Mouse (Mus musculus) stomach, embryonic 14.5 days (tissue): ENCODE measurements at regions not wholly inside any gene's neighbourhood (a gene's known extent, or its start where the extent isn't known, plus 50 kb on each side); places are given as distances from the start of the nearest gene placed in this dataset.
"Not testable (repeated sequence)": the region's sequence is repeated elsewhere in the genome, so short reads cannot be mapped to it uniquely, and the experiment has no call there.

Source experiments
- ATAC-seq: fragments of 200-750 bp; cut with Nextera tagmentation; 2 replicates; pipeline ENCODE4 v1.8.0; 2017; ENCODE audit warnings: low read depth, moderate TSS enrichment; ENCODE audit not compliant: insufficient number of reproducible peaks, insufficient read depth, low FRiP score
- H3K27ac ChIP-seq: fragments of 300-500 bp; sonication (generic); 2 replicates; pipeline ENCODE4 v1.5.1; 2014; ENCODE audit warnings: mild to moderate bottlenecking, low read length, moderate library complexity, mixed read lengths
- H3K27me3 ChIP-seq: fragments of 300-500 bp; sonication (generic); 2 replicates; pipeline ENCODE4 v1.6.1; 2014; ENCODE audit warnings: low read length, control low read depth, mixed read lengths; ENCODE audit not compliant: control insufficient read depth, insufficient read depth
- H3K36me3 ChIP-seq: fragments of 300-500 bp; sonication (generic); 2 replicates; pipeline ENCODE4 v1.6.1; 2014; ENCODE audit warnings: mild to moderate bottlenecking, control low read depth, low read length, moderate library complexity, mixed read lengths; ENCODE audit not compliant: control insufficient read depth, insufficient read depth
- H3K4me1 ChIP-seq: fragments of 300-500 bp; sonication (generic); 2 replicates; pipeline ENCODE4 v1.6.1; 2014; ENCODE audit warnings: low read length, control low read depth, mixed read lengths; ENCODE audit not compliant: control insufficient read depth, insufficient read depth
- H3K4me2 ChIP-seq: fragments of 300-500 bp; sonication (generic); replicated peaks from 2 replicates; pipeline ENCODE4 v1.6.1; 2014; ENCODE audit warnings: low read depth, low read length, control low read depth
- H3K4me3 ChIP-seq: fragments of 300-500 bp; sonication (generic); 2 replicates; pipeline ENCODE4 v1.5.1; 2014; ENCODE audit warnings: low read depth, low read length, control low read depth
- H3K9ac ChIP-seq: fragments of 300-500 bp; sonication (generic); replicated peaks from 2 replicates; pipeline ENCODE4 v1.6.1; 2014; ENCODE audit warnings: low read depth, mild to moderate bottlenecking, control low read depth, low read length, moderate library complexity, mixed read lengths
- H3K9me3 ChIP-seq: fragments of 300-500 bp; sonication (generic); 2 replicates; pipeline ENCODE4 v1.6.1; 2016; ENCODE audit warnings: low read depth, low read length, control low read depth; ENCODE audit not compliant: control insufficient read depth
- WGBS: fragments of 180-500 bp; shearing (Covaris S2); extraction: QIAGEN DNeasy Blood & Tissue Kit; methylation state at CpG from one replicate; pipeline ENCODE4 v1.1.7; 2014; 5-methylcytosine and 5-hydroxymethylcytosine counted together

DNA sequence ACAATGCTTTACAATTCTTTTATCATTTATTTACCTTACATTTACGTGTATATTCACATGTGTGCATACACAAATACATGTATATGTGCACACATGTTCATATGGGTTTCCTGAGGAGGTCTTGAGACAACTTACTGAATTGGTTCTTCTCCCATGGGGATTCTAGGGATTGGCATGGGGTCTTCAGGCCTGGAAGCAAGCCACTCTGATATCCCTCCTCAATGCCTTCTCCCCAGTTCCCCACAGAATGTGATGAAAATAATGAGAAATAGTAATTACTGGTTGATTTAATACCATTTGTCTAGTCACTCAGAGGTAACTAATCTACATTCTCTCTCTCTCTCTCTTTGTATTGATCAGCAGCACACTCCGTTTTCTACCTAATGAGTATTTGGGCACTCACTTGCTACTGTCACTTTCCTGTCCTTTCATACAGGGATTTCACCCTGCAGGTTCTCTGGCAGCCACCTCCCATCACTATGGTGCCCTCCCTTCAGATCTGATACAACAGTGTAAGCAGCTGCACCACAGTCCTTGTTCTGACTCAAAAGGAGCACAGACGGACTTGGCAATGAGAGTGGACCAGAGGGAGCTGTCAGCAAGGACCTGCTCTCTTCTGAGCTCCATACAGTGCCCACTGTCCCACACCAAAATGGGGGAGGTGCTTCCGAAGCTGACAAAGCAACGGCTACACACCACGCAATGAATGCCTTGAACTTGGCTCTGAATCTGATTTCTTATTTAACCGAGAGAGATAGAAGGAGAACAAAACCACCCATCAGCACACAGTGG lies 119.2 kb upstream of the Sec61g start:
- WGBS = 74% methylated on average over 7 of the region's 7 CpGs

DNA sequence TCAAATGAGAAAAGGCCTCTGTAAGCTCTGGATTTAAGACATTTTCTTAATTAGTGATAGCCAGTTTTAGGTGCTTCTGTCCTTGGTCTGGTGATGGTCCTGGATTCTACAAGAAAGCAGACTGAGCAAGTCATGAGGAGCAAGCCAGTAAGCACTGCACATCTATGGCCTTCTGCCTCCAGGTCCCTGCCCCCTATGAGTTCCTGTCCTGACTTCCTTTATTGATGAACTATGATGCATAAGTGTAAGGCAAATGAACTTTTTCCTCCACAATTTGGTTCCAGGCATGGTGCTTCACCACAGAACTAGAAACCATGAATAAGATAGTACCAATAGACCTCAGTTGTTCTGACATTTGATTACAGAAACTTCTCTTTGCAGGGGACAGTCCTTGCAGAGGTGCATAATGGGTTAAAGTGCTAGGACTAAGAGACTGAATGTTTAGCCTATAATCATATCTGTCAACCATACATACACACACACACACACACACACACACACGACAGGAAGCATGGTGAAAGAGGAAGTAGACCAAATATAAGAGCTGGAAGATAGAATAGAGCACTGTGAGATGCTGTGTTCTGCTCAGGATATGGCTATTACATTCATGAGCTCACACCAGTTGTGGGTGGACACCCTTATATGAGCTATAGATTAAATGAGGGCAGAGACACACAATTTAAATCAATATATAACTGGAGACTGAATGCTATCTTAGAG lies 121.3 kb upstream of the Sec61g start:
- no peak overlapping the region for H3K27ac ChIP-seq

More for the DNA sequence above, 119.2 kb upstream of the Sec61g start:
- no peak overlapping the region for H3K27ac ChIP-seq
- H3K4me3 ChIP-seq = no peak overlapping the region
- no peaks in the 10 kb centered on the region for H3K36me3 ChIP-seq
- no peak for ATAC-seq
- H3K4me1 ChIP-seq = no peaks in the 10 kb centered on the region
- H3K9ac ChIP-seq = no peak overlapping the region
- no peaks in the 10 kb centered on the region for H3K9me3 ChIP-seq
- no peaks in the 10 kb centered on the region for H3K27me3 ChIP-seq
- H3K4me2 ChIP-seq = no peak overlapping the region

GRCm38 (mm10) chr11:16635796-16636195 lies 116.2 kb upstream of the Egfr start:
- not testable (repeated sequence) for H3K4me3 ChIP-seq, H3K4me1 ChIP-seq, H3K9me3 ChIP-seq, H3K36me3 ChIP-seq, H3K27me3 ChIP-seq, H3K9ac ChIP-seq, H3K4me2 ChIP-seq, ATAC-seq, H3K27ac ChIP-seq
- WGBS = 95% methylated on average over 11 of the region's 11 CpGs

More for the DNA sequence above, 121.3 kb upstream of the Sec61g start:
- no peak for ATAC-seq
- no peaks in the 10 kb centered on the region for H3K27me3 ChIP-seq
- no peaks in the 10 kb centered on the region for H3K9me3 ChIP-seq
- no peaks in the 10 kb centered on the region for H3K4me1 ChIP-seq
- 29% methylated on average over 1 of the region's 1 CpGs for WGBS
- H3K4me2 ChIP-seq = no peak overlapping the region
- no peaks in the 10 kb centered on the region for H3K36me3 ChIP-seq
- no peak overlapping the region for H3K9ac ChIP-seq
- H3K4me3 ChIP-seq = no peak overlapping the region

DNA sequence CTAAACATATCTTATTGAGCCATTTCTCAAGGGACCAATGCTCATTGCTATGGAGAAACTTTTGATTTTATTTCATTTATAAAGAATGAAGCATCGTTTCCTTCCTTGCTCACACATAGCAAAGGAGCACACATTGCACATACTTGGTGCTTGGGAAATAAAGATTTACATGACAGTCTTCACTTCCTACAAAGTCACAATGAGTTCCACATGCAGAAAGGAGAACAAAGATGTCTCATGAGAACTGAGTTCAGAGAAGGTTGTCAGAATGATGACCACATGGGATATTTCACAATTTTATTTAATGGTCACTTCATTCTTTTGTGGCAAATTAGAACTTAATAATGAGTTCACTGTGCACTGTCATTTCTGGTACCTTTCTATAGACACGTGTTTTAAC lies 114.3 kb upstream of the Egfr start:
- no peak overlapping the region for H3K9ac ChIP-seq
- no peak overlapping the region for H3K4me2 ChIP-seq
- no peaks in the 10 kb centered on the region for H3K36me3 ChIP-seq
- no peaks in the 10 kb centered on the region for H3K4me1 ChIP-seq
- no peaks in the 10 kb centered on the region for H3K9me3 ChIP-seq
- H3K4me3 ChIP-seq = no peak overlapping the region
- 86% methylated on average over 2 of the region's 2 CpGs for WGBS
- no peak for ATAC-seq
- no peak overlapping the region for H3K27ac ChIP-seq
- H3K27me3 ChIP-seq = no peaks in the 10 kb centered on the region

- H3K4me3 ChIP-seq = no peak overlapping the region
- no peaks in the 10 kb centered on the region for H3K4me1 ChIP-seq
- no peak overlapping the region for H3K9ac ChIP-seq
- H3K36me3 ChIP-seq = no peaks in the 10 kb centered on the region
- H3K9me3 ChIP-seq = no peaks in the 10 kb centered on the region
- WGBS = 87% methylated on average over 4 of the region's 4 CpGs
- H3K27me3 ChIP-seq = no peaks in the 10 kb centered on the region
- ATAC-seq = no peak
- no peak overlapping the region for H3K4me2 ChIP-seq
- H3K27ac ChIP-seq = no peak overlapping the region
Measured at GRCm38 (mm10) chr11:16638349-16638748, 113.7 kb upstream of the Egfr start.

DNA sequence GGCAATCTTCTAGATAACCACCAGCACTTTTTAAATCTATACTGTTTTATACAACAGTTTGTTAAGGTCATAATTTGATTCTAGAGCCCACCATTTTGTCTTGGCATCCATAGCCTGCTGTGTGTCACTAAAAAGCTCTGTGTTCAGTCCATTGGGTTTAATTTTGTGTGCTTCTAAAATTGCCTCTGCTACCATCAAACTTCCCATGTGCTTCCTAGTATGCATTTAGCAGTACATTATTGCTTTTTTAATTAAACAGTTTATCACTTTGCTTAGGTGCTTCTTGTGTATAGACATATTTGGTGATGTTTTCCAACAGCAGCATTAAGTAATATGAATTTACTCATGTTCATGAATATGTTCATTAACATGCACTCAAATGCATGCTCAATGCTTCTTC lies 102.4 kb upstream of the Egfr start:
- H3K4me1 ChIP-seq = no peaks in the 10 kb centered on the region
- H3K9ac ChIP-seq = no peak overlapping the region
- no peaks in the 10 kb centered on the region for H3K9me3 ChIP-seq
- H3K27me3 ChIP-seq = no peaks in the 10 kb centered on the region
- H3K4me3 ChIP-seq = no peak overlapping the region
- no peak overlapping the region for H3K27ac ChIP-seq
- no peak overlapping the region for H3K4me2 ChIP-seq
- H3K36me3 ChIP-seq = no peaks in the 10 kb centered on the region
- no peak for ATAC-seq

DNA sequence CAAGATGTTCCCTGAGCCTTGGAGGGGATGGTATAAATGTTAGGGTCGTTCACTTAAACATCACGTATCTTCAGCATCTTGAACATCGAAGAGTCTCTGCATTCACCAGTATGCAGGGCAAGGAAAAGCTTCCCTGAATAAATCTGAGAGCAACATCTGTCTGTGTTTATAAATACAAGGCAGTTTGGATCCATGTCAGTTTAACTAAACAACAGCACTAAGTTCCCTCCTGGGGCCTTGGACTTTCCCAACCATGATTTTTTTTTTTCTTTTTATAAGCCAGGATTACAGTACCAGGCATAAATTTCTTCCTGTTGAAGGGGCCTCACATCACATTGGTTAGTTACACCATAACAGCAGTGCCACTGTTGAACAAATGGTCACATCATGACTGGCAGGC lies 88.2 kb upstream of the Egfr start:
- no peak overlapping the region for H3K4me2 ChIP-seq
- H3K4me3 ChIP-seq = no peak overlapping the region
- no peak overlapping the region for H3K9ac ChIP-seq
- H3K27ac ChIP-seq = peak overlapping the region; percentile 15; the same call in 1 of the 2 replicates
- H3K9me3 ChIP-seq = no peaks in the 10 kb centered on the region
- no peak for ATAC-seq
- no peaks in the 10 kb centered on the region for H3K27me3 ChIP-seq
- no peaks in the 10 kb centered on the region for H3K36me3 ChIP-seq
- no peaks in the 10 kb centered on the region for H3K4me1 ChIP-seq
- WGBS = 73% methylated on average over 3 of the region's 3 CpGs

GRCm38 (mm10) chr11:16669453-16670251 lies 82.4 kb upstream of the Egfr start:
- no peak overlapping the region for H3K9ac ChIP-seq
- no peaks in the 10 kb centered on the region for H3K9me3 ChIP-seq
- no peaks in the 10 kb centered on the region for H3K27me3 ChIP-seq
- 88% methylated on average over 4 of the region's 4 CpGs for WGBS
- H3K4me1 ChIP-seq = no peaks in the 10 kb centered on the region
- ATAC-seq = no peak
- no peak overlapping the region for H3K27ac ChIP-seq
- no peak overlapping the region for H3K4me2 ChIP-seq
- no peaks in the 10 kb centered on the region for H3K36me3 ChIP-seq
- no peak overlapping the region for H3K4me3 ChIP-seq
